Mouse (Mus musculus): ENCODE results near the gene Gfpt2.

DNA sequence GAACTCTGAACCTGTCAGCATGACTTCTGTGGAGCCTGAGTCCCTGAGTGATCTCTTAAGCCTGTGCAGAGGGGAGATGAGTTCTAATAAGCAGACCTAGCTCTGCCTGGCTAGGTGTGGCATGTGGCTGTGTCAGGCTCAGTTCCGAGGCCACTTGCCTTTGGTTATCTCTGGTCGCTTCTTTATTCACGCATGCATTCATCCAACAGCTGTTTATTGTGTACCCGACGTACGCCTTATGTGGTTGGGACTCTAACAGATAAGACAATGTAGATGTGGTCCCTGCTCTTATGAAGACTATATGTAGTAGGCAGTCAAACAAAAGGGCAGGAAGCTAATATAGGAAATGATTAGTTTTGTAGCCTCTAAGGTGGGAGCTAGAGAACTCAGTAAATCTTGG, 5.0 kb downstream of the Gfpt2 start:
- no peak for TF ChIP-seq CTCF (IDR thresholded peaks at IDR 0.05; ENCODE audit: borderline replicate concordance, extremely low read depth, insufficient read depth, insufficient read length)
- no peak for TF ChIP-seq POLR2A (IDR thresholded peaks at IDR 0.05; ENCODE audit: borderline replicate concordance, extremely low read depth, insufficient read depth, insufficient read length, poor library complexity, severe bottlenecking)
